Mouse (Mus musculus) lung, embryonic 16.5 days (tissue): ENCODE measurements around the gene Fdxacb1. TPM values are rescaled to one million over a fixed set of nuclear protein-coding genes. Genes with fewer than 3 reads are reported as not detected.
A peak's percentile ranks its signal among the peaks of the same experiment; 100 is the strongest.

ENCODE experiments used
- ATAC-seq: fragments of 200-750 bp; cut with Nextera tagmentation; 2 replicates; pipeline ENCODE4 v1.8.0; 2017; ENCODE audit warnings: low read depth, mild to moderate bottlenecking, moderate library complexity
- H3K27ac ChIP-seq: fragments of 300-500 bp; sonication (generic); 2 replicates; pipeline ENCODE4 v1.5.1; 2014; ENCODE audit warnings: mild to moderate bottlenecking, control low read depth, low read length
- H3K27me3 ChIP-seq: fragments of 300-500 bp; sonication (generic); 2 replicates; pipeline ENCODE4 v1.6.1; 2014; ENCODE audit warnings: low read depth, low read length, mixed read lengths; ENCODE audit not compliant: control insufficient read depth, insufficient read depth
- H3K36me3 ChIP-seq: fragments of 300-500 bp; sonication (generic); 2 replicates; pipeline ENCODE4 v1.6.1; 2014; ENCODE audit warnings: low read length; ENCODE audit not compliant: control insufficient read depth, insufficient read depth
- H3K4me1 ChIP-seq: fragments of 300-500 bp; sonication (generic); replicated peaks from 2 replicates; pipeline ENCODE4 v1.6.1; 2014; ENCODE audit warnings: low read length, mixed read lengths; ENCODE audit not compliant: control insufficient read depth, insufficient read depth
- H3K4me2 ChIP-seq: fragments of 300-500 bp; sonication (generic); 2 replicates; pipeline ENCODE4 v1.6.1; 2014; ENCODE audit warnings: low read depth, low read length, control low read depth
- H3K4me3 ChIP-seq: fragments of 300-500 bp; sonication (generic); 2 replicates; pipeline ENCODE4 v1.5.1; 2014; ENCODE audit warnings: mild to moderate bottlenecking, low read length, control low read depth
- H3K9ac ChIP-seq: fragments of 300-500 bp; sonication (generic); 2 replicates; pipeline ENCODE4 v1.6.1; 2014; ENCODE audit warnings: low read length, control low read depth
- H3K9me3 ChIP-seq: fragments of 300-500 bp; sonication (generic); 2 replicates; pipeline ENCODE4 v1.6.1; 2016; ENCODE audit warnings: low read length; ENCODE audit not compliant: control insufficient read depth
- WGBS: fragments of 180-500 bp; shearing (Covaris S2); extraction: QIAGEN DNeasy Blood & Tissue Kit; methylation state at CpG from one replicate; pipeline ENCODE4 v1.1.7; 2014; 5-methylcytosine and 5-hydroxymethylcytosine counted together
- polyA plus RNA-seq: library from polyadenylated mRNA; unstranded; fragments of >200 nt; fragmentation: Nextera tagmentation; extraction: Ambion mirVana; gene quantifications from 2 replicates; pipeline ENCODE4 v1.2.1, GENCODE M21; 2015

Gene Fdxacb1
- polyA plus RNA-seq, 1 experiment from 2014 or later = 13.8 TPM

DNA sequence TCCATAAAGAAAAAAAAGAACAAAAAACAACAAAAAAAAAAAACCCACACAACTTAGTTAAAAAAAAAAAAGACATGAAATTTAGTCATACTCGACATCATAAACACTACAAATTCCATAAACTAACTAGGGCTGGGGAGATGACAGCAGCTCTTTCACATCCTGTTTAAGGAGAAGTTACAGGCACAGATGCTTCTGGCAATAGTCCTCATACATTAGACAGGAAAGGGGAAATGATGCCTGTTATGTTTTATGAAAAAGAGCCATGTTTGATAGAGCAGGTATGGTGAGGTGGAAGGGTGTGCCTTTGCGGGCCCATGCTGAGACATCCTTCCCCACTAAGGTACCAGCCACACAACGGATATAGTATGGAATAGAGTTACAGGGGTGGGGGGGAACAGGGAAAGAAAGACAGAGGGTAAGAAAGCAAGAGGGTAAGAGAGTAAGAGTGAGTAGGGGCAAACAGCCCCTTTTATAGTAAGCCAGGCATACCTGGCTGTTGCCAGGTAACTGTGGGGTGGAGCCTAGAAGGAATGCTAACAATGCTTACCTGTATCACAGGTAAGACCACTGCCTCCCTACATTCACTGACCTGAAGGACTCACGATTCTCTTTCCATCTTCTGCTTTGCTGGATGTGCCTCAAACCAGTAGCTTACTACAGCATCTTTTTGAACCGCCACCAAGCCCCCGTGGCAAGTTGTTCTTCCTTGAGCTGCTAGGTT, 6.4 kb upstream of the Fdxacb1 start:
- H3K9ac ChIP-seq = no peak overlapping the region

DNA sequence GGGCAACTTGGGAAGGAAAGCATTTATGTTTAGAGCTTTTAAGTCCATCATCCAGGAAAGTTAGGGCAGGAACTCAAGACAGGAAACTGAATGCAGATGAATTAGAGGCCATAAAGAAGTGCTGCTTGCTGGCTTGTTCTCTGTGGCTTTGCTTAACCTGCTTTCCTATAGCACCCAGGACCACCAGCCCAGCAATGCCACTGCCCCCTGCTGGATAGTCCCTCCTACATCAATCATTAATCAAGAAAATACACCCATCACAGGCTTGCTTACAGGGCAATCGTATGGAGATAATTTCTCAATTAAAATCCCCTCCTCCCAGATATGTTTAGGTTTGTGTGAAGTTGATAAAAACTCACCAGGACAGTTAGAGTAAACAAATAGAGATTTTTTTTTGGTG, 4.7 kb upstream of the Fdxacb1 start:
- Histone ChIP-seq H3K9ac (no peak overlapping the region), H3K27ac (no peak overlapping the region), H3K27me3 (no peaks in the 10 kb centered on the region), H3K4me1 (peaks cover 6% of the 10 kb centered on the region; the same call in 1 of the 2 replicates), H3K4me3 (no peak overlapping the region), H3K36me3 (no peaks in the 10 kb centered on the region), H3K9me3 (no peaks in the 10 kb centered on the region), H3K4me2 (no peak overlapping the region)
- no peak for ATAC-seq
- WGBS = 44% methylated on average over 1 of the region's 1 CpGs

More for the DNA sequence above, 6.4 kb upstream of the Fdxacb1 start:
- 36% methylated on average over 6 of the region's 6 CpGs for WGBS
- Histone ChIP-seq H3K9me3 (no peaks in the 10 kb centered on the region), H3K4me2 (no peak overlapping the region; the same call in 1 of the 2 replicates), H3K27me3 (no peaks in the 10 kb centered on the region), H3K4me3 (no peak overlapping the region), H3K36me3 (no peaks in the 10 kb centered on the region), H3K27ac (peak overlapping the region; percentile 44; the same call in 1 of the 2 replicates), H3K4me1 (0 out of 2 replicates have a peak, but pooled peaks cover 2% of the 10 kb centered on the region)
- ATAC-seq = peak; percentile 54

- Histone ChIP-seq H3K27ac (peak overlapping the region; percentile 78), H3K4me2 (peak overlapping the region; percentile 98), H3K4me1 (peaks cover 8% of the 10 kb centered on the region; the same call in 1 of the 2 replicates), H3K36me3 (no peaks in the 10 kb centered on the region), H3K9me3 (no peaks in the 10 kb centered on the region), H3K9ac (peak overlapping the region; percentile 87), H3K27me3 (no peaks in the 10 kb centered on the region), H3K4me3 (peak overlapping the region; percentile 81)
- 3% methylated on average over 17 of the region's 17 CpGs for WGBS
- ATAC-seq = no peak
Measured at GRCm38 (mm10) chr9:50767531-50768106, 417 bp upstream of the Fdxacb1 start.

DNA sequence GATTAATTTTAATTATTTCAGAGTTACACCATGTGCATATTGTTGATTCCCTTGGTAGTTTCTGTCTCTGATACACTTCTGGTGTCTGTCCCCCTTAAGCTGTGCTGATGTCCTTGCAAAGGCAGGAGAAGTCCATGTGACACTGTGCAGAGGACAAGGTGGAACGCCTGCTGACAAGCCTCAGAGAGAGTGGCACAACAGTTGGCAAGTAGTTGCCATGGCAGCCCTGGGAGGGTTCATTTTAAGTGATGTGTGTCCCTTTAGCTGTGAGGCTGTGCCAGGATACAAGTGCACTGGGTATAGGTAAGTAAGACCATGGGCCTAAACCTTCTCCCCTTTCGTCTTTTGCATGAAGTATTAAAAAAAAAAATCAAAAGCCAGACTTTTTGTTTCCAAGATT, 2.0 kb downstream of the Fdxacb1 start:
- no peaks in the 10 kb centered on the region for H3K9me3 ChIP-seq
- H3K36me3 ChIP-seq = no peaks in the 10 kb centered on the region
- H3K4me2 ChIP-seq = no peak overlapping the region
- H3K4me1 ChIP-seq = peaks cover 10% of the 10 kb centered on the region
- no peak overlapping the region for H3K27ac ChIP-seq
- WGBS = 83% methylated on average over 2 of the region's 2 CpGs
- no peak overlapping the region for H3K4me3 ChIP-seq
- no peak for ATAC-seq
- no peak overlapping the region for H3K9ac ChIP-seq
- H3K27me3 ChIP-seq = no peaks in the 10 kb centered on the region

DNA sequence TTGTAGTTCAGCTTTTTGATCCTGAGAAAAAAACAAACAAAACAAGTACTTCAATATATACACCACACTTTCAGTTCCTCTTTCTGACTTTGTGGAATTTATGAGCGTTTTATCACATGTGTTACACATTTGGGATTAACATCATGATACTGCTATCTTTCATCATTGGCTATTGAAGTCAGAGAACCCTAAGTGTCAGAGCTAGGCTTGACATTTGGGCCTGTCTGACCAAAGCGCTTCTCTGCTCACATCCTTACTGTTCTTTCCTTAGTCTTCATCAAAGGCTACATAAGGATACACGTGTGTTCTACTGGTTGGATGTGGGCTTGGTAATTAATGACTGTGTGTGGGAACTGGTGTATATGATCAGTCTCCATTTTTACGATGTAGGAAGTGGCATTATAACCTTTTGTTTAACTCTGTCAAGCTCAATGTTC, 6.0 kb downstream of the Fdxacb1 start:
- WGBS = 54% methylated on average over 4 of the region's 4 CpGs
- no peaks in the 10 kb centered on the region for H3K9me3 ChIP-seq
- H3K36me3 ChIP-seq = no peaks in the 10 kb centered on the region
- 0 out of 2 replicates have a peak overlapping the region, but pooled peaks have one; percentile 4 for H3K4me3 ChIP-seq
- no peak overlapping the region for H3K27ac ChIP-seq
- 0 out of 2 replicates have a peak overlapping the region, but pooled peaks have one; percentile 36 for H3K9ac ChIP-seq
- H3K4me2 ChIP-seq = peak overlapping the region; percentile 91
- H3K27me3 ChIP-seq = no peaks in the 10 kb centered on the region
- peaks cover 12% of the 10 kb centered on the region for H3K4me1 ChIP-seq
- ATAC-seq = no peak

DNA sequence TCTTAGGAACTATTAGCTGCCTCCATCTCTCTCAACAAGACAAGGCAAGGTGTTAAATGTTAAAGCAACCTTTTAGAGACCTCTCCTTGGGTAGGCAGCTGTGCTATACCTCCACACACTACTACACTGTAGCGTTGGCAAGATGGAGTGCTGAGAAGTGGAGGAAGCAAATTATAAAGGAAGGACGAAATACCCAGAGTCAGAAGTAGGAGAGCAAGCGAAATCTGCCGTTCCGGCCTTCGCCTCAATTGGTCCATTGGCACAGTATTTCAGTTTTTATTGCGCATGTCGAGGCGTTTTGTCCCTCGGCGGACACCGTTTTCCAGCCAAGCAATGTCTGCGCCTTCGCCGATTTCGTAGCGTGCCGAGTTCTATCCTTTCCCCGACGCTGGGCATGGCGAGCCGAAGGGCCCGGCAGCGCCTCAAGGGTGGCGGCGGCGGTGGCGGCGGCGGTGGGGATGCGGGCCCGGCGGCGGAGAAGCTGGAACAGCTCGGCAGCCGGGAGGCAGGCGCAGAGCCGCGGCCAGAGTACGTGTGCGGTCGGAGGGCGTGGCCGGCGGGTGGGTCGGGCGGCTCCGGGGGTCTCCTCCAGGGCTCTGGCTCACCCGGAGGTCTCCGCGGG, 7.1 kb downstream of the Fdxacb1 start, which contains the start of the genes Alg9 and 1110032A03Rik:
Alg9 (plus strand) TSS at position 29 of the 622 bp plus-strand sequence.
1110032A03Rik (minus strand) TSS at position 530 of the 622 bp plus-strand sequence.
- Histone ChIP-seq H3K4me3 (peak within 1 kb of the TSS; percentile 98), H3K4me2 (peak within 1 kb of the TSS; percentile 91), H3K36me3 (0 out of 2 replicates have a peak, but pooled peaks cover 3% of the 10 kb centered on the region), H3K27me3 (no peaks in the 10 kb centered on the region), H3K4me1 (peaks cover 11% of the 10 kb centered on the region), H3K9ac (peak within 1 kb of the TSS; percentile 97), H3K27ac (peak within 1 kb of the TSS; percentile 53), H3K9me3 (no peaks in the 10 kb centered on the region)
- ATAC-seq = peak; percentile 82
- WGBS = under 1% methylated on average over 48 of the region's 51 CpGs

GRCm38 (mm10) chr9:50775662-50776126, 7.7 kb downstream of the Fdxacb1 start:
- peak; percentile 51 for ATAC-seq
- WGBS = 0% methylated on average over 27 of the region's 30 CpGs
- peak overlapping the region; percentile 53; the same call in 1 of the 2 replicates for H3K27ac ChIP-seq

DNA sequence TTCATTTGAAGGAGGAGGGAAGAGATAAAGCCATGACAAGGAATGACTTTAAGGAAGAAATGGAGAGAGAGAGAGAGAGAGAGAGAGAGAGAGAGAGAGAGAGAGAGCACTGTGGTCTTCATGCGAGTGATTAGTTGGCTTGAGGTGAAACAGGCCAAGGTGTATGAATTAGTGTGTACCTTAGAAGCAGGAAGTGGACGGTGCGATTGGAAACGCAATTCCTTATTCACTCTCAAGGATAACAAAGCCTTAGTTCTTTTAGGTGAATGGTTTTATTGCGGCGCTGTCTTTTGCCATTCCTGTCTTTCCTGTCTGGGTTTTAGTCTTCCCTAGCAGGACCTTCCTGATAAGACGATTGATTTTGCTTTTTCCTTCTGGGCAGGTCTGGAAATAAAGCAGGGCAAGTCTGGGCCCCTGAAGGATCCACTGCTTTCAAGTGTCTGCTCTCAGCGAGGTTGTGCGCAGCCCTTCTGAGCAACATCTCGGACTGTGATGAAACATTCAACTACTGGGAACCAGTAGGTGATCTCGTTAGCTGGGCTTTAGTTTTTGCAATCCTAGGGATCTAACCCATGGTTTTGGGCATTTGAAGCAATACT, 8.2 kb downstream of the Fdxacb1 start:
- 43% methylated on average over 11 of the region's 11 CpGs for WGBS
- Histone ChIP-seq H3K4me2 (peak overlapping the region; percentile 91), H3K9ac (peak overlapping the region; percentile 97), H3K36me3 (peaks cover 11% of the 10 kb centered on the region; the same call in 1 of the 2 replicates), H3K4me3 (peak overlapping the region; percentile 98), H3K27ac (no peak overlapping the region), H3K4me1 (peaks cover 11% of the 10 kb centered on the region), H3K27me3 (no peaks in the 10 kb centered on the region), H3K9me3 (no peaks in the 10 kb centered on the region)
- no peak for ATAC-seq

More at GRCm38 (mm10) chr9:50775662-50776126, 7.7 kb downstream of the Fdxacb1 start:
- H3K9me3 ChIP-seq = no peaks in the 10 kb centered on the region
- peak overlapping the region; percentile 91 for H3K4me2 ChIP-seq
- H3K4me1 ChIP-seq = peaks cover 11% of the 10 kb centered on the region
- no peaks in the 10 kb centered on the region for H3K27me3 ChIP-seq
- H3K36me3 ChIP-seq = peaks cover 7% of the 10 kb centered on the region; the same call in 1 of the 2 replicates
- H3K9ac ChIP-seq = peak overlapping the region; percentile 97
- peak overlapping the region; percentile 98 for H3K4me3 ChIP-seq
